In genomic region chr17:3113737-3114357, GRCm38 (mm10) we compare ENCODE assay signal across 8 mouse cellular contexts. TPM values are rescaled to one million over a fixed set of nuclear protein-coding genes. Genes with fewer than 3 reads are reported as not detected.
DNase-seq lines count a peak whose midpoint lies in the region; ATAC-seq and TF ChIP-seq lines count a peak whose summit lies in the region.

No protein-coding gene starts in this region.

- H3K27ac ChIP-seq in hindbrain, embryonic 11.5 days (ENCODE audit: low read depth, low read length), result peak overlapping the region; percentile 99
- H3K27ac ChIP-seq in midbrain, embryonic 11.5 days (ENCODE audit: low read depth, low read length), result peak overlapping the region; percentile 99

- ATAC-seq in hindbrain, embryonic 11.5 days (ENCODE audit: low FRiP score), result no peak
- ATAC-seq in midbrain, embryonic 11.5 days (ENCODE audit: low FRiP score), result no peak

- no peaks in the 10 kb centered on the region for H3K27me3 ChIP-seq in hindbrain, embryonic 11.5 days (ENCODE audit: control insufficient read depth, insufficient read depth, low read length)
- no peaks in the 10 kb centered on the region for H3K27me3 ChIP-seq in midbrain, embryonic 11.5 days (ENCODE audit: control insufficient read depth, insufficient read depth, low read length)

- peak overlapping the region; percentile 96 for H3K9ac ChIP-seq in hindbrain, embryonic 11.5 days (ENCODE audit: low read depth, low read length)
- H3K9ac ChIP-seq in midbrain, embryonic 11.5 days (ENCODE audit: low read length), result peak overlapping the region; percentile 98

- WGBS in lung, adult 2 months, result under 1% methylated on average over 16 of the region's 16 CpGs
- WGBS in hindbrain, embryonic 11.5 days, result 3% methylated on average over 16 of the region's 16 CpGs
- WGBS in midbrain, embryonic 11.5 days, result 4% methylated on average over 16 of the region's 16 CpGs

- peak overlapping the region; percentile 41 for H3K4me2 ChIP-seq in hindbrain, embryonic 11.5 days (replicated peaks; ENCODE audit: low read depth, low read length)
- H3K4me2 ChIP-seq in midbrain, embryonic 11.5 days, result peak overlapping the region; percentile 69

- DNase-seq in lung, adult 2 months, result no peak
- DNase-seq in lung, postnatal 36 days, result no peak
- DNase-seq in c-Kit-negative CD71-positive TER-119-positive erythroid progenitor cells, embryonic 14.5 days (ENCODE audit: low read depth, low spot score), result peak; percentile 17
- DNase-seq in hindbrain, embryonic 11.5 days (ENCODE audit: low spot score), result no peak
- DNase-seq in midbrain, embryonic 11.5 days (ENCODE audit: low spot score, missing footprints), result peak; percentile 86
- DNase-seq in frontal cortex, postnatal 36 days (ENCODE audit: low spot score in 2 of 2), result no peak
- DNase-seq in right cerebral cortex, adult 2 months (ENCODE audit: low spot score in 2 of 2), result no peak
- no peak for DNase-seq in cerebellum, postnatal 14 days

- no peaks in the 10 kb centered on the region for H3K36me3 ChIP-seq in hindbrain, embryonic 11.5 days (ENCODE audit: control insufficient read depth, insufficient read depth, low read length)
- H3K36me3 ChIP-seq in midbrain, embryonic 11.5 days (ENCODE audit: control insufficient read depth, insufficient read depth, low read length), result no peaks in the 10 kb centered on the region

- H3K9me3 ChIP-seq in hindbrain, embryonic 11.5 days (ENCODE audit: control insufficient read depth, low read length), result no peaks in the 10 kb centered on the region
- H3K9me3 ChIP-seq in midbrain, embryonic 11.5 days (ENCODE audit: control insufficient read depth, low read length), result no peaks in the 10 kb centered on the region

- H3K4me1 ChIP-seq in lung, adult 2 months (ENCODE audit: control insufficient read depth, insufficient read depth, low read length), result peaks cover 11% of the 10 kb centered on the region
- H3K4me1 ChIP-seq in hindbrain, embryonic 11.5 days (replicated peaks; ENCODE audit: control insufficient read depth, insufficient read depth, low read length), result no peaks in the 10 kb centered on the region
- H3K4me1 ChIP-seq in midbrain, embryonic 11.5 days (ENCODE audit: control insufficient read depth, insufficient read depth, low read length), result peaks cover 10% of the 10 kb centered on the region; the same call in 1 of the 2 replicates

- no peak for TF ChIP-seq CTCF in lung, adult 2 months (IDR thresholded peaks at IDR 0.05; ENCODE audit: insufficient read depth, low read length)

- no peak for TF ChIP-seq POLR2A in lung, adult 2 months (IDR thresholded peaks at IDR 0.05; ENCODE audit: borderline replicate concordance, extremely low read depth, low read depth, low read length)

- H3K4me3 ChIP-seq in lung, adult 2 months (replicated peaks; ENCODE audit: extremely low read depth, low read depth, low read length), result peak overlapping the region; percentile 88
- peak overlapping the region; percentile 98 for H3K4me3 ChIP-seq in hindbrain, embryonic 11.5 days (ENCODE audit: low read depth, low read length)
- peak overlapping the region; percentile 96 for H3K4me3 ChIP-seq in midbrain, embryonic 11.5 days (ENCODE audit: low read depth, low read length)

RNA-seq across cellular contexts. Expression of gene Scaf8, which starts 0.9 kb away (rescaled TPM):
- polyA plus RNA-seq in lung, adult 2 months (2012; rRNA removed), result 23.4 and 24.6 TPM in 2 replicates
- polyA plus RNA-seq in hindbrain, embryonic 11.5 days (2014; fragmentation: Nextera tagmentation; extraction: Ambion mirVana), result 24.3 and 25.9 TPM in 2 replicates
- polyA plus RNA-seq in midbrain, embryonic 11.5 days (2014; fragmentation: Nextera tagmentation; extraction: Ambion mirVana), result 25.8 and 26.2 TPM in 2 replicates

Comparison
In these comparisons a context has a peak if more than half of its experiments do, and no peak if none do; other contexts are left out.
1. DNase-seq: peak in c-Kit-negative CD71-positive TER-119-positive erythroid progenitor cells, embryonic 14.5 days (single experiment) and midbrain, embryonic 11.5 days (single experiment); none in lung, adult 2 months (single experiment), lung, postnatal 36 days (single experiment), hindbrain, embryonic 11.5 days (single experiment), frontal cortex, postnatal 36 days (0 of 2), right cerebral cortex, adult 2 months (0 of 2) and cerebellum, postnatal 14 days (0 of 2).
2. Peak in every context shown above with its lines, with median percentiles within 50 percentile points of each other: H3K4me3 ChIP-seq.